Mouse (Mus musculus) forebrain, embryonic 15.5 days (tissue): ENCODE measurements around the gene Rad52. TPM values are rescaled to one million over a fixed set of nuclear protein-coding genes. Genes with fewer than 3 reads are reported as not detected.

Source experiments
- ATAC-seq: fragments of 200-750 bp; cut with Nextera tagmentation; replicated peaks from 2 replicates; pipeline ENCODE4 v1.8.0; 2017; ENCODE audit warnings: mild to moderate bottlenecking, moderate TSS enrichment, moderate library complexity
- H3K27ac ChIP-seq: fragments of 300-500 bp; sonication (generic); replicated peaks from 2 replicates; pipeline ENCODE4 v1.5.1; 2015; ENCODE audit warnings: mild to moderate bottlenecking, inconsistent platforms
- H3K27me3 ChIP-seq: fragments of 300-500 bp; sonication (generic); 2 replicates; pipeline ENCODE4 v1.6.1; 2015; ENCODE audit warnings: inconsistent platforms
- H3K36me3 ChIP-seq: fragments of 300-500 bp; sonication (generic); 2 replicates; pipeline ENCODE4 v1.6.1; 2015; ENCODE audit warnings: mild to moderate bottlenecking, inconsistent platforms
- H3K4me1 ChIP-seq: fragments of 300-500 bp; sonication (generic); 2 replicates; pipeline ENCODE4 v1.6.1; 2015; ENCODE audit warnings: inconsistent platforms
- H3K4me2 ChIP-seq: fragments of 300-500 bp; sonication (generic); replicated peaks from 2 replicates; pipeline ENCODE4 v1.6.1; 2015; ENCODE audit warnings: mild to moderate bottlenecking, inconsistent platforms
- H3K4me3 ChIP-seq: fragments of 300-500 bp; sonication (generic); 2 replicates; pipeline ENCODE4 v1.5.1; 2015; ENCODE audit warnings: mild to moderate bottlenecking, inconsistent platforms
- H3K9ac ChIP-seq: fragments of 300-500 bp; sonication (generic); replicated peaks from 2 replicates; pipeline ENCODE4 v1.6.1; 2015; ENCODE audit warnings: mild to moderate bottlenecking, inconsistent platforms
- H3K9me3 ChIP-seq: fragments of 300-500 bp; sonication (generic); 2 replicates; pipeline ENCODE4 v1.6.1; 2016; ENCODE audit warnings: inconsistent platforms
- WGBS: fragments of 180-500 bp; shearing (Covaris S2); methylation state at CpG from one replicate; pipeline ENCODE4 v1.1.7; 2015; ENCODE audit warnings: mixed read lengths; 5-methylcytosine and 5-hydroxymethylcytosine counted together
- polyA plus RNA-seq: library from polyadenylated mRNA; unstranded; fragments of >200 nt; fragmentation: Nextera tagmentation; extraction: Ambion mirVana; gene quantifications from 2 replicates; pipeline ENCODE4 v1.2.1, GENCODE M21; 2015

Rad52 gene
- polyA plus RNA-seq, result 28.0 and 29.4 TPM in 2 replicates

DNA sequence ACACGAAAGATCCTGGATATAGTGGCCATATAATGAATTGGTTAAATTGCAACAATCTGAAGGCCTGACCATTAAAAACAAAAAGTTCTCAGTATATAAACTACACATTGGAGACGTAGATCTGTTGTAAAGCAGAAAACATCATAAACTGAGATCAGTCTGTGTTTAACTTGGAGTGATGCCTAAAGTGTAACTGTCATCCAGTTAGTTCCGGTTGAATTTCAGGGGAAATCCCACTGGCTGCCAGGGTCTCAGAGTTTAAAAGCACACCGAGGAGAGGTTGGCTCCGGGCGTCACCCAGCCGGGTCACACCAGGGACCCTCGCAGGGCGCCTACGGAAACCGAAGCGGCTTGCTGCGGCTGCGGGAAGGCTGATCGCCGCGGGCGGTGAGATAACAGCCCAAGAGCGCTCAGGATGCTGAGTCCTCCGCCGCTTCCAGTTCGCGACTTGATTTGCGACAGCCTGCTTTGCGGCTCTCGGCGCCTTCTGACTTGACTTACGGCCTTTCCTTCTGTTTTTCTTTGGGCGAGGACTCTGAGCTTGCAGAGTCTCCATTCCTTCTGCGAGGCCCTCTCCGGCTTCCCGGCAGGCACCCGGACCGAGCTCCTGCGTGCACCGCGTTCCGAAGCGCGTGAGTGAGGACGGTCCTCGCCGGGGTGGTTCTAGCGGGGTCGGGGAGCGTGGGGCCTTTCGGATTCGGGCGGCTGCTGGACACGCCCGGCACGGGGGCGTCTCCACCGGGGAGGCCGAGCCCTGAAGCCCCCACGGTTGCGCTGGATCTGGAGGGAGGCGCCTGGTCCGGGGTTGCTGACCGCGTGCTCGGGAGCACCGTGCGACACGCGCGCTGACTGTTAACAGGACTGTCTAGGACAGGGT is at the start of gene Rad52:
TSS of gene Rad52 (plus strand) at position 495 of the 877 bp plus-strand sequence.
- H3K36me3 ChIP-seq, result no peaks in the 10 kb centered on the region; the same call in 1 of the 2 replicates
- H3K27ac ChIP-seq, result peak within 1 kb of the TSS; percentile 93
- 1% methylated on average over 67 of the region's 67 CpGs for WGBS
- peak within 1 kb of the TSS; percentile 93 for H3K9ac ChIP-seq
- peak within 1 kb of the TSS; percentile 57 for H3K4me2 ChIP-seq
- H3K4me3 ChIP-seq, result peak within 1 kb of the TSS; percentile 88
- H3K9me3 ChIP-seq, result no peaks in the 10 kb centered on the region
- H3K4me1 ChIP-seq, result peaks cover 16% of the 10 kb centered on the region
- peak; percentile 92 for ATAC-seq
- H3K27me3 ChIP-seq, result no peaks in the 10 kb centered on the region

DNA sequence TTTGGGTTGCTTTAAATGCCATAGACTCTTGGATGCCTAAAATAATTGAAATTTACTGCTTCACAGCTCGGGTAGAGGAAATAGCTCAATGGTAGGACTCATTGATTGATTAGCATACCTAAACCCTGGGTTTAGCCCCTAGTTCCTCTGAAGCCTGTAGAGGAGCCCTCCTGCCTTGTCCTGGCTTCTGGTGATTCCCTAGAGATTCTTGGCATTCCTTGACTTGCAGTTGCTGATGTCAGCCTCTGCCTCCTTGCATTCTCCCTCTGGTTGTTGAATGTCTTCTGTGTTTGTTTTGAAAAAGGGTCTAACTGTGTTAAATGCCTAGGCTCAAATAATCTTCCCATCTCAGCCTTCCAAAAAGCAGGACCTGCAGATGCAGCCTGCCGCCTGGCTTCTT is 48.3 kb upstream of the Rad52 start:
- Histone ChIP-seq H3K9me3 (no peaks in the 10 kb centered on the region), H3K4me2 (no peak overlapping the region), H3K4me3 (no peak overlapping the region), H3K9ac (no peak overlapping the region), H3K27ac (no peak overlapping the region), H3K36me3 (no peaks in the 10 kb centered on the region), H3K27me3 (no peaks in the 10 kb centered on the region), H3K4me1 (peaks cover 16% of the 10 kb centered on the region)
- WGBS, result 55% methylated on average over 2 of the region's 2 CpGs
- ATAC-seq, result no peak

DNA sequence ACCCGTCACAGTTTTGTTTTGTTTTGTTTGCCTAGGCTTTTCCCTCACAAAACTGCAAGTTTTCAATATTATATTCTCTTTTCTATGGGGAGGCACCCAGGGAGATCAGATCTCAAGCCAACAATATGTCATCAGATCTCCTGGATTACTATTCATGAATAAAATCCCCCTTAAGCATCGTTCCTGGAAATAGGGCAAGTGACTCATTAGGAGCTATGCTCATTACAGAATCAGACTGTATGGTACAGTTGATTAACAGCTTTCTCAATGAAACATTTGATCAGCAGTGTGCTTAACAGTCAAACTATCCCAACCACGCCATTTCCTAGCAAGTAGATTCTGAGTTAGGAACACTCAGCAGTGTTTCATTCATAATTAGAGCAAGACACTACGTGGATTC is 47.0 kb upstream of the Rad52 start:
- H3K36me3 ChIP-seq, result no peaks in the 10 kb centered on the region
- H3K27me3 ChIP-seq, result no peaks in the 10 kb centered on the region
- H3K27ac ChIP-seq, result peak overlapping the region; percentile 8; the same call in 1 of the 2 replicates
- H3K9me3 ChIP-seq, result no peaks in the 10 kb centered on the region
- H3K4me1 ChIP-seq, result peaks cover 13% of the 10 kb centered on the region
- WGBS, result 31% methylated on average over 4 of the region's 4 CpGs
- ATAC-seq, result 0 out of 2 replicates have a peak, but pooled peaks have one; percentile 71
- H3K4me3 ChIP-seq, result no peak overlapping the region
- H3K4me2 ChIP-seq, result no peak overlapping the region
- H3K9ac ChIP-seq, result no peak overlapping the region

GRCm38 (mm10) chr6:119860236-119860635 is 42.3 kb upstream of the Rad52 start:
- no peak overlapping the region for H3K4me3 ChIP-seq
- H3K27ac ChIP-seq, result no peak overlapping the region
- no peak for ATAC-seq
- 96% methylated on average over 2 of the region's 2 CpGs for WGBS
- peaks cover 20% of the 10 kb centered on the region for H3K4me1 ChIP-seq
- no peak overlapping the region for H3K9ac ChIP-seq
- H3K27me3 ChIP-seq, result no peaks in the 10 kb centered on the region
- no peak overlapping the region for H3K4me2 ChIP-seq
- H3K9me3 ChIP-seq, result no peaks in the 10 kb centered on the region
- no peaks in the 10 kb centered on the region for H3K36me3 ChIP-seq

- ATAC-seq, result no peak
- H3K27ac ChIP-seq, result no peak overlapping the region
- no peak overlapping the region for H3K4me2 ChIP-seq
- no peak overlapping the region for H3K4me3 ChIP-seq
- no peaks in the 10 kb centered on the region for H3K36me3 ChIP-seq
- no peaks in the 10 kb centered on the region for H3K27me3 ChIP-seq
- H3K9ac ChIP-seq, result no peak overlapping the region
- H3K9me3 ChIP-seq, result no peaks in the 10 kb centered on the region
- WGBS, result 40% methylated on average over 8 of the region's 8 CpGs
- H3K4me1 ChIP-seq, result peaks cover 9% of the 10 kb centered on the region; the same call in 1 of the 2 replicates
Measured at GRCm38 (mm10) chr6:119861519-119861918, 41.0 kb upstream of the Rad52 start.

DNA sequence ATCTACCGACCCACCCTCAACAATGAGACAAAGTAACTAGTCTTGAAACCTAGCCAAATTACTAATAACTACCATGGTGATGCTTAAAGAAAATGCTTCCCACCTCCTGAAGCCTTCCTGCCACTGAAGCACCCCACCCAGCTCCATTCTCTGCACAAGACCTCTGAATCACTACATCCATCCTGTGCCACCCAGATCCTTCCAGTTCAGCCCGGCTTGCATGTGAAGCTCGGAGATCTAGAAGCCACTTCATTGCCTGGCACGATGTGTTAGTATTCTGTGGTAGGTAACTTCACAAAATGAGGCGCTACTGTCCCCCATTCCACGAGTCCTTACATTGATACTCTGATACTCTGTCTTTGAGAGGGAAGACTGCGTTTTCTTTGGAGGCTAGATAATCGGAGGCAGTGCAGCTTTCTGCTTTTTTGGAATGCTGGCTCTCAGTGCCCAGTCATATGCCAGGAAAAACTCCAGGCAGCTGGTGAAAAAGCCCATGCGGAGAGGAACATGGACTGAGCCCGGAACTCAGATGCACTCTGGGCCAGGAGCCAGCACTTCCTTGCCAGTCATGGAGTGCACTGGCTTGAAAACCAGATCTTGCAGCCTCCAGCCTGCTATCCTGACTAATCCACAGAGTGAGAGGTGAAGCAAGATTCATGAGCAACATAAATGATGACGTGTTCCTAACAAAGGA is 38.0 kb upstream of the Rad52 start:
- peak; percentile 92 for ATAC-seq
- 60% methylated on average over 11 of the region's 11 CpGs for WGBS

GRCm38 (mm10) chr6:119883151-119883550 is 19.3 kb upstream of the Rad52 start:
- Histone ChIP-seq H3K4me1 (no peaks in the 10 kb centered on the region), H3K36me3 (no peaks in the 10 kb centered on the region), H3K9ac (no peak overlapping the region), H3K4me3 (no peak overlapping the region), H3K4me2 (no peak overlapping the region), H3K27me3 (no peaks in the 10 kb centered on the region), H3K27ac (no peak overlapping the region), H3K9me3 (no peaks in the 10 kb centered on the region)
- WGBS, result 80% methylated on average over 7 of the region's 7 CpGs
- no peak for ATAC-seq

More for the DNA sequence above, 38.0 kb upstream of the Rad52 start:
- Histone ChIP-seq H3K27ac (peak overlapping the region; percentile 73), H3K4me1 (peaks cover 9% of the 10 kb centered on the region; the same call in 1 of the 2 replicates), H3K9me3 (no peaks in the 10 kb centered on the region), H3K27me3 (no peaks in the 10 kb centered on the region), H3K4me3 (no peak overlapping the region), H3K36me3 (no peaks in the 10 kb centered on the region), H3K9ac (no peak overlapping the region), H3K4me2 (no peak overlapping the region)

- Histone ChIP-seq H3K27me3 (no peaks in the 10 kb centered on the region), H3K4me2 (no peak overlapping the region), H3K4me1 (no peaks in the 10 kb centered on the region), H3K9me3 (no peaks in the 10 kb centered on the region), H3K4me3 (no peak overlapping the region), H3K36me3 (no peaks in the 10 kb centered on the region), H3K27ac (no peak overlapping the region), H3K9ac (no peak overlapping the region)
- no peak for ATAC-seq
- 89% methylated on average over 7 of the region's 7 CpGs for WGBS
Measured at GRCm38 (mm10) chr6:119892711-119893110, 9.8 kb upstream of the Rad52 start.

DNA sequence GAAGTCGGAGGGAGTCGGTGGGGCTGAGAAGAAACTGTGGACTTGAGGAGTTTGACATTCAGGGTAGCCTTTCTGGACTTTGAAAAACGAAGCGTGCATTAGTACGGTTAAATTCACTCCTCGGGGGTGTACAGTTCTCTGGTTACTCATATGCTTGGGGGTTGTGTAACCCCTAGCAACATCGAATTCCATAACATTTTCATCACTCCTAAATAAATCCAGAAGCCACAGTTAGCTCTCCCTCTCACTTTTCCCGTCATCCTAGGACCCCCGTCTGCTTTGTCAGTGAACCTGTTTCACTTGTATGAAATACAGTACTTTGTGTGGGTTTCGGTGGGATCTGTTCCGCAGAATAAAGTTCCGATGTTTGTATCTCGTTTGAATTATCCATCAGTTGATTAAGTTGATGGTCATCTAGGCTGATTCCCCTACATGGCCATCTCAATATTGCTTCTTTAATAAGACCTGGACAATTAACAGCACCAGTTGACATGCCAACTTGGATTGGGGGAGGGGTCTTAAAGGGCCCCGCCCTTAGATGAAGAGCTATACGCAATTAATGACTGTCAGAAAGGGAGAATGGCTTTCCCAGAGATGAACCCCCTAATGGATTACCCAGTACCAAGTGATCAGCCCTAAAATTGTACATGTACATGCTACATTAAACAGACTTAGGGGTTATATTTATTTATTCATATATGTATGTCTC is 737 bp downstream of the Rad52 start:
- H3K4me2 ChIP-seq, result peak overlapping the region; percentile 57
- H3K36me3 ChIP-seq, result no peaks in the 10 kb centered on the region; the same call in 1 of the 2 replicates
- H3K9me3 ChIP-seq, result no peaks in the 10 kb centered on the region
- H3K9ac ChIP-seq, result peak overlapping the region; percentile 93
- H3K27ac ChIP-seq, result peak overlapping the region; percentile 93
- no peak for ATAC-seq
- H3K27me3 ChIP-seq, result no peaks in the 10 kb centered on the region
- peaks cover 16% of the 10 kb centered on the region for H3K4me1 ChIP-seq
- H3K4me3 ChIP-seq, result peak overlapping the region; percentile 88
- WGBS, result 22% methylated on average over 15 of the region's 15 CpGs

GRCm38 (mm10) chr6:119905461-119905860 is 3.0 kb downstream of the Rad52 start:
- Histone ChIP-seq H3K27ac (no peak overlapping the region), H3K9ac (no peak overlapping the region), H3K4me3 (no peak overlapping the region), H3K9me3 (no peaks in the 10 kb centered on the region), H3K36me3 (no peaks in the 10 kb centered on the region; the same call in 1 of the 2 replicates), H3K4me2 (no peak overlapping the region), H3K4me1 (peaks cover 16% of the 10 kb centered on the region), H3K27me3 (no peaks in the 10 kb centered on the region)
- 89% methylated on average over 5 of the region's 5 CpGs for WGBS
- ATAC-seq, result no peak

DNA sequence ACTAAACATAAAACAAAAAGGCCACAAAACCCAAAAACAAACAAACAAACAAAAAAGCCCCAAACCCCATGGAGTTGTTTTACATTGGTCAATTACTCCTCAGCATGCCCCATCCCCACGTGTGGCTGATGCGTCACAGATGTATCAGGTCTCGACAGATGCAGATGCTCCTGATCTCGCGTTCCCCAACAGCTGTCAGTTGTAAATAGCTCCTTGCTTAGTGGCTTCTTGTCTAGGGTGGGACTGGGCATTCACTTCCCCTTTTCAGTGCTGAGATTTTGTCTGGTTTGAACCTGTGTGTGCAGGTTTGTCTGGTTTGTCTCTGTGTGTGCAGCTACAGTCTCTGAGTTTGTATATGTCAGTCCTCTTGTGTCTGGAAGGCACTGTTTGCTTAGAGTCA is 9.5 kb downstream of the Rad52 start:
- H3K9me3 ChIP-seq, result no peaks in the 10 kb centered on the region
- no peak overlapping the region for H3K4me3 ChIP-seq
- peaks cover 38% of the 10 kb centered on the region for H3K36me3 ChIP-seq
- 84% methylated on average over 5 of the region's 5 CpGs for WGBS
- H3K9ac ChIP-seq, result no peak overlapping the region
- no peak overlapping the region for H3K4me2 ChIP-seq
- H3K4me1 ChIP-seq, result no peaks in the 10 kb centered on the region
- no peaks in the 10 kb centered on the region for H3K27me3 ChIP-seq
- H3K27ac ChIP-seq, result no peak overlapping the region
- no peak for ATAC-seq

DNA sequence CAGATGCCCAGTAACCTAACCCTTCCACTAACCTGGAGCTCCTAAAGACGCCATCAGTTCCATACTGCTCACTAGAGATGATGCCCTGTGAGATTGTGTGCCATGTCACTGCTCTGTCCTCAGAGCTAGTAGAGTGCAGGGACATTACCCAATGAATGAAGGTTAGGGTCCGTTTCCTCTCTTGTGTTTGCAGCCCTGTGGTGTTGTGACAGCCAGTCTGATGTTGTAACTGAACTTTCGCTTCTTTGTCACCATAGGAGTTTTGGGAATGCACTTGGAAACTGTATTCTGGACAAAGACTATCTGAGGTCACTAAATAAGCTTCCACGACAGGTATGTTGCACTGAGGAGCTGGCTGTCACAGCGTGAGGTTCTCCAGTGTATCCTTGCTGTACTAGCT is 13.2 kb downstream of the Rad52 start:
- H3K4me2 ChIP-seq, result no peak overlapping the region
- WGBS, result 92% methylated on average over 5 of the region's 5 CpGs
- no peak overlapping the region for H3K27ac ChIP-seq
- no peaks in the 10 kb centered on the region for H3K9me3 ChIP-seq
- no peak for ATAC-seq
- no peaks in the 10 kb centered on the region for H3K4me1 ChIP-seq
- H3K4me3 ChIP-seq, result no peak overlapping the region
- no peak overlapping the region for H3K9ac ChIP-seq
- H3K27me3 ChIP-seq, result no peaks in the 10 kb centered on the region
- peaks cover 64% of the 10 kb centered on the region for H3K36me3 ChIP-seq
